Mouse (Mus musculus) testis, adult 2 months (tissue): ENCODE data around the gene Ghitm. TPM values are rescaled to one million over a fixed set of nuclear protein-coding genes. Genes with fewer than 3 reads are reported as not detected.
"Not testable (repeated sequence)": the region's sequence is repeated elsewhere in the genome, so short reads cannot be mapped to it uniquely, and the experiment has no call there.

ENCODE experiments used
- H3K27ac ChIP-seq: fragments of 200-500 bp; 2 replicates; pipeline ENCODE4 v1.5.1; 2012; ENCODE audit warnings: low read depth, low read length; ENCODE audit not compliant: control insufficient read depth, insufficient read depth
- H3K27me3 ChIP-seq: fragments of 200-500 bp; 2 replicates; pipeline ENCODE4 v1.6.1; 2012; ENCODE audit warnings: mild to moderate bottlenecking, low read length, moderate library complexity; ENCODE audit not compliant: control insufficient read depth, insufficient read depth
- H3K36me3 ChIP-seq: fragments of 200-500 bp; 2 replicates; pipeline ENCODE4 v1.6.1; 2012; ENCODE audit warnings: mild to moderate bottlenecking, low read length; ENCODE audit not compliant: control insufficient read depth, insufficient read depth
- H3K4me1 ChIP-seq: fragments of 200-500 bp; 2 replicates; pipeline ENCODE4 v1.6.1; 2012; ENCODE audit warnings: low read length; ENCODE audit not compliant: control insufficient read depth, insufficient read depth
- H3K4me3 ChIP-seq: fragments of 200-500 bp; 2 replicates; pipeline ENCODE4 v1.5.1; 2012; ENCODE audit warnings: low read depth, mild to moderate bottlenecking, low read length, moderate library complexity, mixed read lengths; ENCODE audit not compliant: control insufficient read depth
- CTCF ChIP-seq: fragments of 200-500 bp; IDR thresholded peaks from 2 replicates; pipeline ENCODE4 v1.5.1; 2012; ENCODE audit warnings: low read depth, mild to moderate bottlenecking, inconsistent platforms, low read length, moderate library complexity; ENCODE audit not compliant: control insufficient read depth, insufficient read depth, insufficient replicate concordance
- POLR2A ChIP-seq: fragments of 200-500 bp; IDR thresholded peaks from 2 replicates; pipeline ENCODE4 v1.6.1; 2012; ENCODE audit warnings: low read depth, mild to moderate bottlenecking, inconsistent platforms, low read length, moderate library complexity; ENCODE audit not compliant: control insufficient read depth
- polyA plus RNA-seq: library from polyadenylated mRNA; depleted of rRNA; stranded (reverse); fragments of >200 nt; gene quantifications from 2 replicates; pipeline ENCODE4 v1.2.3, GENCODE M21; 2012

The Ghitm gene
- polyA plus RNA-seq, 1 experiment, result 337 TPM

GRCm38 (mm10) chr14:37139051-37139710, 4.1 kb upstream of the Ghitm start:
- no peaks in the 10 kb centered on the region for H3K27me3 ChIP-seq
- no peaks in the 10 kb centered on the region for H3K36me3 ChIP-seq
- TF ChIP-seq CTCF (no peak), POLR2A (no peak)
- no peak overlapping the region for H3K27ac ChIP-seq
- H3K4me1 ChIP-seq, result no peaks in the 10 kb centered on the region
- H3K4me3 ChIP-seq, result no peak overlapping the region

- H3K36me3 ChIP-seq, H3K4me1 ChIP-seq, H3K27me3 ChIP-seq, H3K4me3 ChIP-seq, H3K27ac ChIP-seq: not testable (repeated sequence)
Observed at GRCm38 (mm10) chr14:37137596-37137995, 2.5 kb upstream of the Ghitm start.

GRCm38 (mm10) chr14:37136110-37136509, 1.0 kb upstream of the Ghitm start:
- H3K36me3 ChIP-seq, result peaks cover 1% of the 10 kb centered on the region; the same call in 1 of the 2 replicates
- no peak overlapping the region; the same call in 1 of the 2 replicates for H3K4me3 ChIP-seq
- no peaks in the 10 kb centered on the region for H3K27me3 ChIP-seq
- peaks cover 2% of the 10 kb centered on the region; the same call in 1 of the 2 replicates for H3K4me1 ChIP-seq
- H3K27ac ChIP-seq, result no peak overlapping the region
- TF ChIP-seq CTCF (no peak), POLR2A (no peak)

- Histone ChIP-seq H3K27ac (peak overlapping the region; percentile 81), H3K4me3 (peak overlapping the region; percentile 91)
Observed at GRCm38 (mm10) chr14:37135671-37136070, 599 bp upstream of the Ghitm start.

GRCm38 (mm10) chr14:37134304-37135126, 557 bp downstream of the Ghitm start:
- Histone ChIP-seq H3K4me3 (peak overlapping the region; percentile 91), H3K36me3 (peaks cover 1% of the 10 kb centered on the region; the same call in 1 of the 2 replicates), H3K4me1 (peaks cover 2% of the 10 kb centered on the region; the same call in 1 of the 2 replicates), H3K27me3 (no peaks in the 10 kb centered on the region), H3K27ac (peak overlapping the region; percentile 80)
- no peak for TF ChIP-seq CTCF
- no peak for TF ChIP-seq POLR2A

More at GRCm38 (mm10) chr14:37135671-37136070, 599 bp upstream of the Ghitm start:
- TF ChIP-seq CTCF (no peak), POLR2A (no peak)
- Histone ChIP-seq H3K36me3 (peaks cover 1% of the 10 kb centered on the region; the same call in 1 of the 2 replicates), H3K4me1 (peaks cover 2% of the 10 kb centered on the region; the same call in 1 of the 2 replicates), H3K27me3 (no peaks in the 10 kb centered on the region)

GRCm38 (mm10) chr14:37127652-37128051, 7.4 kb downstream of the Ghitm start:
- Histone ChIP-seq H3K27ac (no peak overlapping the region), H3K36me3 (no peaks in the 10 kb centered on the region; the same call in 1 of the 2 replicates), H3K4me1 (no peaks in the 10 kb centered on the region), H3K27me3 (no peaks in the 10 kb centered on the region), H3K4me3 (no peak overlapping the region)
- no peak for TF ChIP-seq POLR2A
- TF ChIP-seq CTCF, result no peak

- no peak overlapping the region for H3K4me3 ChIP-seq
- no peak overlapping the region for H3K27ac ChIP-seq
- no peaks in the 10 kb centered on the region for H3K27me3 ChIP-seq
- no peaks in the 10 kb centered on the region for H3K36me3 ChIP-seq
- H3K4me1 ChIP-seq, result no peaks in the 10 kb centered on the region
- TF ChIP-seq CTCF (no peak), POLR2A (no peak)
Observed at GRCm38 (mm10) chr14:37119233-37119632, 15.8 kb downstream of the Ghitm start.
